Mouse (Mus musculus): ENCODE measurements around the gene Ubb. TPM values are rescaled to one million over a fixed set of nuclear protein-coding genes. Genes with fewer than 3 reads are reported as not detected.

Ubb gene
- total RNA-seq, 2 experiments from 2014 or later, result 1,560 to 1,622 TPM

DNA sequence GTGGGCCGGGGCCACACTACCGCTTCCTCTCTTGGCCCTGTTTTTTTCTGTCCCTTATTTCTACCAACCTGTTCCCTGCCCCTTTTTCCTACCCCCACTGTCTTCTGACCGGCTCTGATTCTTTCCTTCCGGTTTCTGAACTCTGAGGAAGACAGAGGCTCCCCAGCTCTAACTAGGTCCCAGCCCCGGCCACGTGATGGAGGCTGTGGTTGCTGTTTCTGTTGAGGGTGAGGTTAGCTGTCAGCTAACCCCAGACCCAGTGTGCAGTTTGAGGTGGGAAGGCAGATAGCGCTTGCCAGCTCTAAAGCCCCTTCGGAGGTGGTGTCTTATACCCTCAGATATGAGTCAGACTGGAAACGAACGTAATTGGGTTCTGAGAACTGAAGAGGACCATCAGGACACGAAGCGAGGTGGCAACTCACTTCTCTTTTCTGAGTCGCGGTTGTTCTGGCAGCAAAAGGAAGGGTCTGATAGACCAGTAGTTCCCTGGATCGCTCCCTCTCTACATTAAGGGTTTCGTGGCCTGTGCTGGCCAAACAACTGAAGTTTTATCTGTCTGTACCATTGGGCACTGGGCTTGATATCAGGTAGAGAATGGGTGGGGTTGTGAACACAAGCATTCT is 25.7 kb downstream of the Ubb start:
- intact Hi-C loops (cut with DNase I), result no loop called here
- DNase-seq, result no peak

DNA sequence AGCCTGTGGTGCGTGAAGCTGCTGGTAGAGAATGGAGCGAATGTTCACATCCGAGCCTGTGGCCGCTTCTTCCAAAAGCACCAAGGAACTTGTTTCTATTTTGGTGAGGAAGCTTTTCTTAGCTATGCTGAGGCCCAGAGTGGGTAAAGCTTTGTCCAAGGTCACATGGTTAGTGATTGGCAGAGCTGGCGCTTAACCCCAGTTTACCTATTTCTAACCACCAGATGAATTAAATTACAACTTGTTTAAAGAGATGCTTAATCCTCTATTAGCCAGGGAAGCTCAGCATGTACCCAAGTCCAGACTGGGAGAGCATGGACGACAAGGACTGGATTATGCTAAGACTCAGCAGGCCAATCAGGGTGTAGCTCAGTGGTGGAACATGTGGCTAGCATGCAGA is 32.1 kb downstream of the Ubb start:
- intact Hi-C loops (cut with DNase I), result no loop called here
- DNase-seq, result no peak

DNA sequence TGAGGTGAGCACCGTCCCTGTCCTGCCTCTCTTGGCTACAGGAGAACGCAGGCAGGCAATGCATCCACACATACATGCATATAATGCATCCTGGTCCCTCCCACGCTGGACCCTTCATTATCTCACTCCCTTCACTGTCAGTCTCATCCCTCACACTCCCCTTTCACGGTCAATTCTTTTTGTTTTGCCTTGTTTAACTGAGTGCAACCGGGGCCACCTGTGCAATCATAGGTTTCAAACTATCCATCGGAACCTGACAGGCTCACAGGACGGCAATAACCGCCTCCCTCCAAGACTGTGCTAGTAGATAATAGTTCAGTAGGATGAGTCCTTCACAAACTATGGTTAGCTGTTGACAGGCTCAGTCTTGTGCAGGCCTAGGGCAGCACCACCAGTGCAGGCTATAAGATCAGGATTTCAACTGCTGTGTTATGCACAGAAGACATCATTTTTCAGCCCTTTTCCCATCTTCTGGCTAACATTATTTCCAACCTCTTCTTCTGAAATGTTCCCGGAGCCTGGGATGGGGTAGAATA is 33.8 kb downstream of the Ubb start:
- intact Hi-C loops (cut with DNase I), result no loop called here
- no peak for DNase-seq

DNA sequence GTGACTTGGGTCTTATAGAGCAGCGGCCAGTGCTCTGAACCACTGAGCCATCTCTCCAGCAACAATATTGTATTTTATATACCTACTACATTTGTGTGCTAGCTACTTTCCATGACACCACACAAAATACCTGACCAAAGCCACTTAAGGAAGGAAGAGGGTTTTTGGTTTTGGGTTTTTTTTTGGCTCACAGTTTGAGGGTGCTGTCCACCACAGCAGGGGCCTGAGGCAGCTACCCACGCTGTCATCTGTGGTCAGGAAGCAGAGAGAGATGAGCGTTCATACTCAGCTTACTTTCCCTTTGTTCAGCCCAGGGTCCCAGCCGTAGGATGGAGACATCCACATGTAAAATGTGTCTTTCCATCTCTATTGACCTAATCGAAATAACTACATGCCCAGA is 36.1 kb downstream of the Ubb start:
- intact Hi-C loops (cut with DNase I), result no loop called here
- DNase-seq, result no peak

DNA sequence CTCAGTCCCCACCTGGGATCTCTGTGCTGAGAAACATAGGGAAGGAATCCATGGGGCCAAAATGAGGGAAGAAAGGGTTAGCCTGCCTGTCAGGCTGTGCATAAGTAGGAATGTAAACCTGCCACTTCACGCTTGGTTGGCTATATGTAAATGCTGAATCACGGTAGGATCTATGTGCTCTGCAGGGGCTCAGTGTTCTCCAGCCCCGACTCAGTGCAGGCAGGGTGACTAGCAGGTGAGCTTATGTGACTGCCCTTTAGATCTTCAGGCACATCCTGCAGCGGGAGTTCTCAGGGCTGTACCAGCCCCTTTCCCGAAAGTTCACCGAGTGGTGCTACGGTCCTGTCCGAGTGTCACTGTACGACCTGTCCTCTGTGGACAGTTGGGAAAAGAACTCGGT is 38.4 kb downstream of the Ubb start:
- intact Hi-C loops (cut with DNase I), result no loop called here
- DNase-seq, result no peak

DNA sequence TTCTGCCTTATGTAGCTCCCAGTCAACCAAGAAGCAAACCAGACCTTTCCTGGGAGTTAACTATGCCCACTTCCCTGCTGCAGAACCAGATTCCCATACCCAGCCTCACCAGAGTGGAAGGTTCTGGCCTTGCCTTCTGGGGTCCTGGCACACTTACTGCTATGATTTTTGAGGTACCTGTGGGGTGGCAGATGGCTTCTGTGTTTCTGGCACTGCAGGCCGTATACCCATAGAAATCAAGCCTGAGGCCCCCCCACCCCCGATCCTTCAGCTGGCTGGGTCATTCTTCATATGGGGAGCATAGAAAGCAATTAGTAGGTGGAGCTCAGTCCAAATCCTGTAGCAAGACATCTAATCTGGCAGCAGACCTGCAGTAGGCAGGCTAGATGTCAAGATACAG is 40.1 kb downstream of the Ubb start:
- intact Hi-C loops (cut with DNase I), result no loop called here
- DNase-seq, result no peak

DNA sequence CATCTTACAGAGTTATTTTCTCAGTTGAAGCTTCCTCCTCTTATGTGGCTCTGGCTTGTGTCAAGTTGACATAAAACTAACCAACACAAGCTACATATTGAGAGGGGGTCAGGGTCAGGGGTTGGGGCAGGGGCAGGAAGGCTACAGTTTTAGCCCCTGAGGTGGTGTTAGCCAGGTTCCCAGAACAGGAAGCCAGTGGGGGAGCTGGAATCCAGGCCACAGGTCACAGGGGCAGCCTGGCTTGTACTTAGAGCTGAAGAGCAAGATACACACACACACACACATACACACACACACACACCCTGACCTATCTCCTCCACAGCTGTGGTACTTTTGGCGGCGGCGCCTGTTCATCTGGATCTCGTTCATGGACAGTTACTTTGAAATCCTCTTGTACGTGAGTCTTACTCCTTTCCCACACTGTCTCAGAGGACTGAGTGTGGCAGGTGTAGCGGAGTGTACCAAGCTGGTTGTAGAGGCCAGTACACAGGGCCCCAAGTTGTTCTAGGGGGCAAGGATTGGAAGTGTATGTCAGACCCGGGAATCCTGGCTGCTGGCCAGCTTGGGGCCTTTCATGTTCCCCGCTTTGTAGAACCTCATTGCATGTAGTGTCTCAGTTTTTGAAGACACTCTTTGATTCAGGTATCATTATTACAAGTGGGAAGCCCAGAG is 41.1 kb downstream of the Ubb start:
- DNase-seq, result no peak
- intact Hi-C loops (cut with DNase I), result no loop called here

DNA sequence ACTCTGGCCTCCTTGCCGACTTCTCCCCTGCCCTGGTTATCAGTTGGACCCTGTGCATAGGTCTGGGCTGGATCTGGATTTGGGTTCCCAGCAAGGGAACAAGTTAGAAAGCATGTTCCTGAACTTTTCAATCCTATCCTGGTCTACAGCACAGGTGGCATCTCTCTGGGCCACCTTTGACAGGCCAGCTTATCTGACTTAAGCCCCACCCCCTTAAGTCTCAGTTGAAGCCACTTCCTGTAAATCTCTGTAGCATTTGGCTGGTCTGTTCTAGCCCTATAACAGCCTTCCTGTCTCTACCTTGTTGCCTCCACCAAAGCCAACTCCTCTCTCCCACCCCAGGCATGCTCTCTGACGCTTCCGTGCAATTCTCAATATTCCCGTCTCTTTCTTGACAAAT is 47.6 kb downstream of the Ubb start:
- no peak for DNase-seq
- intact Hi-C loops (cut with DNase I), result no loop called here

DNA sequence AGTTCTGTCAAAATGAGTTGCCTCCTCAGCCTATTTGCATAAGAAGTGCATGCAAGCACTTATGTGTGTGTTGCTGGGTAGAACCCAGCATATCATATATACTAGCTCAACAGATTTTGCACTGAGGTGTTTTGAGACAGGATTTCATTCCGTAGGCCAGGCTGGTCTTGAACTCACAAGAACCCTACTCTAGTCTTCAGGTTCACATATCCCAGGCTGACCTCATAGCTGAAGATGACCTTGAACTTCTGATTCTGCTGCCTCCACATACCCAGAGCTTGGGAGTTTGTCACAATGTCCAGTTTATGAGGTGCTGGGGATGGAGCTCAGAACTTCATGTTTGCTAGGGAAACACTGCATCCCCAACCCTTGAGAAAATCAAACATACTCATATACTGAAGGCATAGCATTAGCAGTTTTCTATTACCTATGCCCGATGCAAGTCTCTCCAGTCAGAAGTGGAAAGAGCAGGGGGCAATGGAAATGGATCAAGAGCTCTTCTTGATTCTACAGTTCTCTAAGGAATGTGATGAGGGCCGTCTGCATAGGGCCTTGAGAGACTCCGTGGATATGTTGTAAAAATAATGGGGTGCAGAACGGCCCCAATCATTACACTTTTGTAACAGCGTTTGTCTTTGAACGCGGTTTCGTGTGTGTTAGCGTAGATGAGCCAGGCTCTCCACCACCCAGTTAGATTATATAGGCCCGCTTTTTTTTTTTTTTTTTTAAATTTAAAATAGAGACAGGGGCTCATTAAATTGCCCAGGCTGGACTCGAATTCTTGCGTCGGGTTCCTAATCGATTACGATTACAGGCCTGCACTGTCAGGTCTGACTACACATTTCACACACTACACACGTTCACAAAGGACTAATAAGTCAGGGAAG is 51.0 kb downstream of the Ubb start:
- intact Hi-C loops (cut with DNase I), result no loop called here
- DNase-seq, result no peak

Other genes with a start within 250 kb of the Ubb start
- 1 to 10 TPM; 5.4 to 6.8 TPM for gene Pigl, start 92.7 kb upstream of the Ubb start, total RNA-seq (2021)
- gene Ncor1, start 92.6 kb upstream of the Ubb start, total RNA-seq (2021), result 100 to 1,000 TPM; 287 to 297 TPM
- gene Cenpv, start 11.9 kb upstream of the Ubb start, total RNA-seq (2021), result 10 to 100 TPM; 64.5 to 76.9 TPM
- gene Trpv2, start 23.3 kb downstream of the Ubb start, total RNA-seq (2021), result 10 to 100 TPM; 36.9 to 40.4 TPM
- gene Lrrc75a, start 97.4 kb downstream of the Ubb start, total RNA-seq (2021), result 10 to 100 TPM; 14.4 to 16.7 TPM
- gene Mmgt2, start 97.5 kb downstream of the Ubb start, total RNA-seq (2021), result 10 to 100 TPM; 18.1 to 19.6 TPM
- gene Zfp287, start 180.7 kb downstream of the Ubb start, total RNA-seq (2021), result 10 to 100 TPM; 23.7 to 24.4 TPM
- gene Gm10428, start 201.9 kb downstream of the Ubb start, total RNA-seq (2021), result not detected
- 10 to 100 TPM; 29.7 to 32.4 TPM for gene Zfp286, start 238.3 kb downstream of the Ubb start, total RNA-seq (2021)

All from left cerebral cortex, postnatal 4 days (tissue).